Mouse (Mus musculus) Muller cell, postnatal 12 days (primary cell): ENCODE results near the gene Fam189a1.

Experiments
- DNase-seq: peaks from one replicate; pipeline ENCODE4 v3.0.0-alpha.2; 2015; ENCODE audit errors: inconsistent ontology term

The Fam189a1 gene

GRCm38 (mm10) chr7:64741333-64742307 is 414.8 kb downstream of the Fam189a1 start:
- peak; percentile 60 for DNase-seq

- no peak for DNase-seq
Observed at GRCm38 (mm10) chr7:64739131-64739530, 417.2 kb downstream of the Fam189a1 start.

GRCm38 (mm10) chr7:64729785-64730184 is 426.6 kb downstream of the Fam189a1 start:
- DNase-seq: no peak

GRCm38 (mm10) chr7:64728816-64729215 is 427.6 kb downstream of the Fam189a1 start:
- DNase-seq: no peak

- no peak for DNase-seq
Observed at GRCm38 (mm10) chr7:64728181-64728591, 428.2 kb downstream of the Fam189a1 start.

- DNase-seq: no peak
Observed at GRCm38 (mm10) chr7:64725967-64726695, 430.2 kb downstream of the Fam189a1 start.

- no peak for DNase-seq
Observed at GRCm38 (mm10) chr7:64724409-64724808, 432.0 kb downstream of the Fam189a1 start.

- DNase-seq: no peak
Observed at GRCm38 (mm10) chr7:64723313-64723712, 433.1 kb downstream of the Fam189a1 start.

GRCm38 (mm10) chr7:64716286-64716685 is 440.1 kb downstream of the Fam189a1 start:
- no peak for DNase-seq

GRCm38 (mm10) chr7:64709520-64710262 is 446.7 kb downstream of the Fam189a1 start:
- no peak for DNase-seq

GRCm38 (mm10) chr7:64708176-64708575 is 448.2 kb downstream of the Fam189a1 start:
- no peak for DNase-seq
